Mouse (Mus musculus) embryonic facial prominence, embryonic 10.5 days (tissue): ENCODE data around the gene Fkbp4. TPM values are rescaled to one million over a fixed set of nuclear protein-coding genes. Genes with fewer than 3 reads are reported as not detected.

Experiments used
- polyA plus RNA-seq: library from polyadenylated mRNA; unstranded; fragments of >200 nt; fragmentation: Nextera tagmentation; extraction: Ambion mirVana; gene quantifications from 2 replicates; pipeline ENCODE4 v1.2.1, GENCODE M21; 2016

Fkbp4 gene
- polyA plus RNA-seq, 1 experiment from 2014 or later = 813 TPM

Other genes with a start within 250 kb of the Fkbp4 start
- gene Tead4, start 137.9 kb downstream of the Fkbp4 start, polyA plus RNA-seq = 2.9 and 3.2 TPM in 2 replicates
- 22.2 and 23.4 TPM in 2 replicates for gene Tulp3, start 82.8 kb downstream of the Fkbp4 start, polyA plus RNA-seq
- 191 and 193 TPM in 2 replicates for gene Rhno1, start 75.8 kb downstream of the Fkbp4 start, polyA plus RNA-seq
- 63.0 and 68.7 TPM in 2 replicates for gene Foxm1, start 75.7 kb downstream of the Fkbp4 start, polyA plus RNA-seq
- 0.18 and 0.55 TPM in 2 replicates for gene Tex52, start 63.2 kb downstream of the Fkbp4 start, polyA plus RNA-seq
- gene Gm44596, start 63.2 kb downstream of the Fkbp4 start, polyA plus RNA-seq = not detected in 2 replicates
- gene Nrip2, start 39.4 kb downstream of the Fkbp4 start, polyA plus RNA-seq = 2.0 and 2.2 TPM in 2 replicates
- gene Itfg2, start 13.7 kb downstream of the Fkbp4 start, polyA plus RNA-seq = 39.0 and 43.7 TPM in 2 replicates
- gene Pzp, start 88.0 kb upstream of the Fkbp4 start, polyA plus RNA-seq = not detected in 2 replicates
- gene A2ml1, start 142.9 kb upstream of the Fkbp4 start, polyA plus RNA-seq = 0.20 TPM in 1 of 2 replicates, not detected in the other
- not detected in 2 replicates for gene Klrb1a, start 184.9 kb upstream of the Fkbp4 start, polyA plus RNA-seq
- not detected in 2 replicates for gene Clec2h, start 223.7 kb upstream of the Fkbp4 start, polyA plus RNA-seq